25 mouse cellular contexts compared by ENCODE assay signal in genomic region chr1:60866043-60866442, GRCm38 (mm10). TPM values are rescaled to one million over a fixed set of nuclear protein-coding genes. Genes with fewer than 3 reads are reported as not detected.
DNase-seq lines count a peak whose midpoint lies in the region; ATAC-seq and TF ChIP-seq lines count a peak whose summit lies in the region.
"Had no signal": no experiment of that assay in that cellular context is flagged by ENCODE, and none has a peak within 500 bp of the region (broad histone marks: within the 10 kb centered on the region; RNA-seq: fewer than 3 reads in every experiment).

No protein-coding gene starts in this region.

- H3K27me3 ChIP-seq in liver, adult 2 months (ENCODE audit: control insufficient read depth, insufficient read depth, low read length), result no peaks in the 10 kb centered on the region
- H3K27me3 ChIP-seq in liver, embryonic 12.5 days (replicated peaks), result no peaks in the 10 kb centered on the region
- H3K27me3 ChIP-seq in liver, postnatal 0 days (ENCODE audit: insufficient read depth, low read length), result no peaks in the 10 kb centered on the region
- no peaks in the 10 kb centered on the region for H3K27me3 ChIP-seq in intestine, postnatal 0 days (replicated peaks; ENCODE audit: control insufficient read depth, insufficient read depth, low read length)
- H3K27me3 ChIP-seq: embryonic facial prominence, embryonic 12.5 days; forebrain, embryonic 13.5 days; forebrain, embryonic 15.5 days had no signal

- no peaks in the 10 kb centered on the region for H3K79me2 ChIP-seq in liver, adult 2 months (ENCODE audit: control insufficient read depth, insufficient read depth, low read length)

- WGBS in liver, adult 2 months, result 35% methylated on average over 5 of the region's 5 CpGs
- WGBS in liver, embryonic 12.5 days (ENCODE audit: insufficient replicate concordance), result 27% methylated on average over 5 of the region's 5 CpGs
- 48% methylated on average over 5 of the region's 5 CpGs for WGBS in liver, postnatal 0 days (ENCODE audit: insufficient replicate concordance)
- 67% methylated on average over 5 of the region's 5 CpGs for WGBS in intestine, postnatal 0 days

- peaks cover 6% of the 10 kb centered on the region; the same call in 1 of the 2 replicates for H3K4me1 ChIP-seq in liver, adult 2 months (ENCODE audit: control insufficient read depth, insufficient read depth, low read length)
- H3K4me1 ChIP-seq in liver, embryonic 12.5 days, result peaks cover 14% of the 10 kb centered on the region; the same call in 1 of the 2 replicates
- H3K4me1 ChIP-seq in liver, postnatal 0 days (ENCODE audit: insufficient read depth), result peaks cover 13% of the 10 kb centered on the region
- no peaks in the 10 kb centered on the region for H3K4me1 ChIP-seq in intestine, postnatal 0 days (replicated peaks; ENCODE audit: control insufficient read depth, insufficient read depth, low read length)

- no peaks in the 10 kb centered on the region for H3K9me3 ChIP-seq in liver, embryonic 12.5 days (replicated peaks)
- no peaks in the 10 kb centered on the region for H3K9me3 ChIP-seq in liver, postnatal 0 days (ENCODE audit: low read length)
- no peaks in the 10 kb centered on the region for H3K9me3 ChIP-seq in intestine, postnatal 0 days (ENCODE audit: control insufficient read depth)
- H3K9me3 ChIP-seq: embryonic facial prominence, embryonic 10.5 days; embryonic facial prominence, embryonic 12.5 days; forebrain, embryonic 13.5 days; forebrain, embryonic 15.5 days had no signal

- TF ChIP-seq EP300 in liver, postnatal 0 days (IDR thresholded peaks at IDR 0.05; ENCODE audit: low read depth), result no peak

- H3K9ac ChIP-seq in liver, adult 2 months (ENCODE audit: low read depth, low read length), result no peak overlapping the region
- no peak overlapping the region for H3K9ac ChIP-seq in liver, embryonic 12.5 days
- no peak overlapping the region for H3K9ac ChIP-seq in liver, postnatal 0 days (replicated peaks)
- no peak overlapping the region for H3K9ac ChIP-seq in intestine, postnatal 0 days (ENCODE audit: low read depth, low read length)
- H3K9ac ChIP-seq: embryonic facial prominence, embryonic 12.5 days; forebrain, embryonic 13.5 days; forebrain, embryonic 15.5 days had no signal

- no peak overlapping the region for H3K4me3 ChIP-seq in liver, adult 2 months (ENCODE audit: insufficient read depth, low read depth, low read length)
- no peak overlapping the region for H3K4me3 ChIP-seq in liver, embryonic 12.5 days
- H3K4me3 ChIP-seq in liver, postnatal 0 days (ENCODE audit: low read depth, low read length), result no peak overlapping the region
- no peak overlapping the region for H3K4me3 ChIP-seq in intestine, postnatal 0 days (ENCODE audit: low read depth, low read length)
- H3K4me3 ChIP-seq: embryonic facial prominence, embryonic 10.5 days; embryonic facial prominence, embryonic 12.5 days; forebrain, embryonic 13.5 days; forebrain, embryonic 15.5 days had no signal

- no peak for ATAC-seq in liver, embryonic 12.5 days
- peak; percentile 83 for ATAC-seq in liver, postnatal 0 days
- ATAC-seq in intestine, postnatal 0 days, result no peak
- ATAC-seq: forebrain, embryonic 13.5 days; forebrain, embryonic 15.5 days had no signal

- DNase-seq in liver, adult 2 months (ENCODE audit: extremely low read depth, low read depth, low spot score), result peak; percentile 80
- DNase-seq in liver, postnatal 0 days, result peak; percentile 32
- no peak for DNase-seq in liver
- peak; percentile 35 for DNase-seq in induced T-regulatory cell, adult 2 months (ENCODE audit: low read depth)
- DNase-seq in heart, adult 11 months, result no peak
- DNase-seq: adrenal gland, adult 2 months; adrenal gland, postnatal 10 days; adrenal gland, postnatal 25 days; cerebellum, adult 11-12 months; cerebellum, adult 2 months; cerebellum, adult 9-10 months; cerebellum, postnatal 10 days; cerebellum, postnatal 25 days had no signal

- TF ChIP-seq CTCF in liver, adult 2 months (IDR thresholded peaks at IDR 0.05; ENCODE audit: low read depth, low read length), result no peak
- no peak for TF ChIP-seq CTCF in liver, postnatal 0 days (IDR thresholded peaks at IDR 0.05; ENCODE audit: low read depth)
- TF ChIP-seq CTCF in intestine, postnatal 0 days (IDR thresholded peaks at IDR 0.05; ENCODE audit: low read depth), result no peak

- no peaks in the 10 kb centered on the region for H3K36me3 ChIP-seq in liver, adult 2 months (ENCODE audit: control insufficient read depth, insufficient read depth, low read length)
- no peaks in the 10 kb centered on the region for H3K36me3 ChIP-seq in liver, embryonic 12.5 days
- H3K36me3 ChIP-seq in liver, postnatal 0 days (replicated peaks; ENCODE audit: insufficient read depth, low read length), result no peaks in the 10 kb centered on the region
- no peaks in the 10 kb centered on the region for H3K36me3 ChIP-seq in intestine, postnatal 0 days (ENCODE audit: control insufficient read depth, insufficient read depth)
- H3K36me3 ChIP-seq: embryonic facial prominence, embryonic 10.5 days; embryonic facial prominence, embryonic 12.5 days; forebrain, embryonic 15.5 days had no signal

- no peak overlapping the region for H3K4me2 ChIP-seq in liver, embryonic 12.5 days
- no peak overlapping the region for H3K4me2 ChIP-seq in liver, postnatal 0 days (ENCODE audit: low read depth, low read length)
- H3K4me2 ChIP-seq in intestine, postnatal 0 days (replicated peaks; ENCODE audit: low read depth), result no peak overlapping the region
- H3K4me2 ChIP-seq: embryonic facial prominence, embryonic 12.5 days; forebrain, embryonic 13.5 days; forebrain, embryonic 15.5 days had no signal

- no peak for TF ChIP-seq POLR2A in liver, adult 2 months (IDR thresholded peaks at IDR 0.05; ENCODE audit: extremely low read depth, insufficient read depth, low read length)

- no peak overlapping the region for H3K27ac ChIP-seq in liver, adult 2 months (replicated peaks; ENCODE audit: insufficient read depth, low read depth, low read length)
- no peak overlapping the region for H3K27ac ChIP-seq in liver, embryonic 12.5 days
- H3K27ac ChIP-seq in liver, postnatal 0 days (ENCODE audit: low read depth), result no peak overlapping the region
- H3K27ac ChIP-seq in intestine, postnatal 0 days (ENCODE audit: low read depth, low read length), result no peak overlapping the region
- H3K27ac ChIP-seq: embryonic facial prominence, embryonic 10.5 days; embryonic facial prominence, embryonic 12.5 days; forebrain, embryonic 13.5 days; forebrain, embryonic 15.5 days had no signal

RNA-seq across cellular contexts. Expression of gene Ctla4, which starts 20.8 kb away (rescaled TPM):
- total RNA-seq in liver, adult 2 months (2014; rRNA removed), result 0.20 TPM in 1 of 2 replicates, not detected in the other
- polyA plus RNA-seq in liver, adult 2 months (2012; rRNA removed), result not detected in 2 replicates
- polyA plus RNA-seq in liver, embryonic 12.5 days (2016; fragmentation: Nextera tagmentation; extraction: Ambion mirVana), result not detected in 2 replicates
- polyA plus RNA-seq in liver, postnatal 0 days (2015; fragmentation: Nextera tagmentation; extraction: Ambion mirVana), result not detected in 2 replicates
- polyA plus RNA-seq in intestine, postnatal 0 days (2015; fragmentation: Nextera tagmentation; extraction: Ambion mirVana), result not detected in 2 replicates
- total RNA-seq: adrenal gland, adult 2 months; adrenal gland, postnatal 4 days; ES-E14; MEL had no signal
- polyA plus RNA-seq: C2C12; cerebellum, adult 2 months; embryonic facial prominence, embryonic 10.5 days; embryonic facial prominence, embryonic 12.5 days; embryonic facial prominence, embryonic 14.5 days; forebrain, embryonic 11.5 days; forebrain, embryonic 13.5 days; forebrain, embryonic 15.5 days had no signal

Comparison
In these comparisons a context has a peak if more than half of its experiments do, and no peak if none do; other contexts are left out.
1. DNase-seq: peak in liver, adult 2 months (single experiment), liver, postnatal 0 days (single experiment) and induced T-regulatory cell, adult 2 months (single experiment); none in liver (single experiment) and heart, adult 11 months (single experiment).